Mouse (Mus musculus): ENCODE measurements at regions not wholly inside any gene's neighbourhood (a gene's known extent, or its start where the extent isn't known, plus 50 kb on each side); places are given as distances from the start of the nearest gene placed in this dataset.

DNA sequence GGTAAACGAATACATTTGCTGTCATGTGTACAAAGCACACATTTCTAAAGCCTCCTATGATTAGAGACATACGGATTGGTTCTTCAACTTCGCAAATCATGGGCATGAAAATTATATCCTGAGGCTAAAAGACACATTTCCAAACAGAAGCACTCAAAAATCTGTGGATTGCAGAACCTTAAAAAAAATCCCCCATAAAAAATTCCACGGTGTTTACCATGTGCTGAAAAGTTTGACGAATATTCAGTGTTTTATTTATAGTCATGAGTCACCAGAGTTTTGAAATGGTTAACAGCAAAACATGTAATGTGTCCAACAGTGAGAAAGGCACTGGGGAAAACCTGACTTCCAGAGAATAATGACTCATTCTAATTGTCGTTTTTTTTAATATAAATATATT lies 1214.9 kb upstream of the Cited2 start:
- Histone ChIP-seq H3K4me1 (ENCODE audit: control insufficient read depth, insufficient read depth, low read length) (peaks cover 7% of the 10 kb centered on the region), H3K9me3 (replicated peaks; ENCODE audit: control insufficient read depth, low read length) (no peaks in the 10 kb centered on the region), H3K27me3 (ENCODE audit: control insufficient read depth, insufficient read depth, low read length) (no peaks in the 10 kb centered on the region), H3K9ac (ENCODE audit: low read length) (no peak overlapping the region), H3K4me2 (ENCODE audit: low read depth, low read length) (no peak overlapping the region), H3K4me3 (ENCODE audit: low read length) (no peak overlapping the region), H3K27ac (ENCODE audit: low read length) (peak overlapping the region; percentile 55), H3K36me3 (ENCODE audit: control insufficient read depth, insufficient read depth) (no peaks in the 10 kb centered on the region)
- WGBS = 51% methylated on average over 6 of the region's 6 CpGs
- ATAC-seq (replicated peaks; ENCODE audit: extremely low read depth, insufficient read depth, low FRiP score) = no peak

DNA sequence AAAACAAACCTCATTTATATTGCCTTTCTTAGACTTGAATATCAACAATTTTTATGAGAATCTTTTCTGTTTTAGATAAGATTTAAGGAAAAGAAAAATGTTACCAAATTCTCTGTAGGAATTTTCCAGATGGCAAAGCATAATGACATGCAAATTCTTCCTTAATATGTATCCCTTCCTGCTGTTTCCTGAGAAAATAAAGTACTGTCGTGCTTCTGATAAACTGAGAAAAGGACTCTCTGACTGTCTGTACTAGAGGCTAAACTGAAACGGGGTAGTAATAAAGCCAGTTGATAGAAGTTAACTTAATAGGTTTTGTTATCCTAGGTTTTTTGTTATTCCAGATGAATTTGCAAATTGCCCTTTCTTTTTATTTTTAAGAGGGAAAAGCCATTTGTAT lies 1208.4 kb upstream of the Cited2 start:
- Histone ChIP-seq H3K4me1 (ENCODE audit: control insufficient read depth, insufficient read depth, low read length) (no peaks in the 10 kb centered on the region), H3K27me3 (ENCODE audit: control insufficient read depth, insufficient read depth, low read length) (no peaks in the 10 kb centered on the region), H3K36me3 (ENCODE audit: control insufficient read depth, insufficient read depth) (no peaks in the 10 kb centered on the region), H3K9me3 (replicated peaks; ENCODE audit: control insufficient read depth, low read length) (no peaks in the 10 kb centered on the region), H3K27ac (ENCODE audit: low read length) (no peak overlapping the region), H3K9ac (ENCODE audit: low read length) (no peak overlapping the region), H3K4me2 (ENCODE audit: low read depth, low read length) (no peak overlapping the region), H3K4me3 (ENCODE audit: low read length) (no peak overlapping the region)
- no peak for ATAC-seq (replicated peaks; ENCODE audit: extremely low read depth, insufficient read depth, low FRiP score)
- 59% methylated on average over 2 of the region's 2 CpGs for WGBS

DNA sequence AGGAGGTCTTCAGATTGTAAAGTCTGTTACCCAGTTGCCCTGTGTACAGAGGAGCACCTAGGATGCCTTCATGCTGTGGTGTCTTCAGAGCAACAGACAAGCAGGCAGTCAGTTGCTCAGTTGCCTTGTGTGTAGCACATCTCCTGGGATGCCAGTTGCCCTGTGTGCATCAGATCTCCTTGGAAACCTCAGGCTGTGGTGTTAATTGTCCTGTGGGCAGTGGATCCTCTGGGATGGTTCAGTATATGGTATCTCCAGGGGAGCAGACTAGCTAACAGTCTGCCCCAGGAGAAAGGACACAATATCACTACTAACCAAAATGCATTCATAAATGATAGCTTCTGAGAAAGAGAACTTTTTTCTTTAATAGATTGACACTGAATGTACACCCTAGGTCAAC lies 1201.1 kb upstream of the Cited2 start:
- no peak overlapping the region for H3K4me2 ChIP-seq (ENCODE audit: low read depth, low read length)
- H3K27ac ChIP-seq (ENCODE audit: low read length) = no peak overlapping the region
- H3K4me3 ChIP-seq (ENCODE audit: low read length) = no peak overlapping the region
- no peaks in the 10 kb centered on the region for H3K36me3 ChIP-seq (ENCODE audit: control insufficient read depth, insufficient read depth)
- no peak for ATAC-seq (replicated peaks; ENCODE audit: extremely low read depth, insufficient read depth, low FRiP score)
- no peak overlapping the region for H3K9ac ChIP-seq (ENCODE audit: low read length)
- H3K9me3 ChIP-seq (replicated peaks; ENCODE audit: control insufficient read depth, low read length) = no peaks in the 10 kb centered on the region
- H3K4me1 ChIP-seq (ENCODE audit: control insufficient read depth, insufficient read depth, low read length) = no peaks in the 10 kb centered on the region
- H3K27me3 ChIP-seq (ENCODE audit: control insufficient read depth, insufficient read depth, low read length) = no peaks in the 10 kb centered on the region

DNA sequence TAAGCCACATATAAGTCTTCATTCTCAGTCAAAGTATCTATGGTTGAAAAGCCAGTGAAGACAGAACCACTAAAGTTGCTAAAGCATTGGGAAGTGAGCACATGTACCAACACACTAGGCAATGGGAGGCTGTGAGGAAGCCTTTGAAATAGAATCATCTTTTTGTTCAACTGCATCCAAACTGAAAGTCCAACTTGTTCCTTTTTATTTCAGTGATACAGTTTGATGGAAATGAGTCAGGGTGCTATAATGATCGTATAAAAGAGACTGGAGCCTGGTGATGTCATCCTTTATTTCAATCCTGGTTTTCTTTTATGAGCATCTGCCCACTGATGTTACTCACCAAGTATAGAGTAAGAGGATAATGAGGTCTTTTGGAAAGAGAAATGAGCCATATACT lies 1198.9 kb upstream of the Cited2 start:
- no peaks in the 10 kb centered on the region for H3K36me3 ChIP-seq (ENCODE audit: control insufficient read depth, insufficient read depth)
- no peak overlapping the region for H3K4me3 ChIP-seq (ENCODE audit: low read length)
- no peak overlapping the region for H3K27ac ChIP-seq (ENCODE audit: low read length)
- no peaks in the 10 kb centered on the region for H3K4me1 ChIP-seq (ENCODE audit: control insufficient read depth, insufficient read depth, low read length)
- ATAC-seq (replicated peaks; ENCODE audit: extremely low read depth, insufficient read depth, low FRiP score) = no peak
- no peaks in the 10 kb centered on the region for H3K27me3 ChIP-seq (ENCODE audit: control insufficient read depth, insufficient read depth, low read length)
- H3K9ac ChIP-seq (ENCODE audit: low read length) = no peak overlapping the region
- no peaks in the 10 kb centered on the region for H3K9me3 ChIP-seq (replicated peaks; ENCODE audit: control insufficient read depth, low read length)
- 78% methylated on average over 1 of the region's 1 CpGs for WGBS
- no peak overlapping the region for H3K4me2 ChIP-seq (ENCODE audit: low read depth, low read length)

DNA sequence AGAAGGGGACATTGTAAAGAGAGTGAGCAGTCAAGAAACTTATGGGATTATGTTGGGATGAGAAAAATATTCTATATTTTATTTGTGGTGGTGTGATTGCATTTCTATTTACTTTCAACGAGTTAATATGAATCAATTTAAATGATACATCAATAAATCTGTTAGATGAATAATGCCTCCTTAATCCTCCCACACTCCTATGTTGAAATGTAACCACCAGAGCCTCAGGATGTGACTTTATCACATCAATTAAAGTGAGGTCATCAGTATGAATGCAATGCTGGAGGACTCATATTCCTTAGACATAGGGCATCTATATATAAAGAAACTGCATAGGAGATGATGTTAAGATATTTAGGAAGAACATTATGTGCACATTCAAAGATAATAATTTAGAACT lies 1195.3 kb upstream of the Cited2 start:
- no peaks in the 10 kb centered on the region for H3K4me1 ChIP-seq (ENCODE audit: control insufficient read depth, insufficient read depth, low read length)
- no peaks in the 10 kb centered on the region for H3K9me3 ChIP-seq (replicated peaks; ENCODE audit: control insufficient read depth, low read length)
- H3K4me2 ChIP-seq (ENCODE audit: low read depth, low read length) = no peak overlapping the region
- H3K9ac ChIP-seq (ENCODE audit: low read length) = no peak overlapping the region
- whole genome bisulfite sequencing = 55% methylated on average over 1 of the region's 1 CpGs
- ATAC-seq (replicated peaks; ENCODE audit: extremely low read depth, insufficient read depth, low FRiP score) = no peak
- H3K27me3 ChIP-seq (ENCODE audit: control insufficient read depth, insufficient read depth, low read length) = no peaks in the 10 kb centered on the region
- H3K27ac ChIP-seq (ENCODE audit: low read length) = no peak overlapping the region
- H3K36me3 ChIP-seq (ENCODE audit: control insufficient read depth, insufficient read depth) = no peaks in the 10 kb centered on the region
- no peak overlapping the region for H3K4me3 ChIP-seq (ENCODE audit: low read length)

DNA sequence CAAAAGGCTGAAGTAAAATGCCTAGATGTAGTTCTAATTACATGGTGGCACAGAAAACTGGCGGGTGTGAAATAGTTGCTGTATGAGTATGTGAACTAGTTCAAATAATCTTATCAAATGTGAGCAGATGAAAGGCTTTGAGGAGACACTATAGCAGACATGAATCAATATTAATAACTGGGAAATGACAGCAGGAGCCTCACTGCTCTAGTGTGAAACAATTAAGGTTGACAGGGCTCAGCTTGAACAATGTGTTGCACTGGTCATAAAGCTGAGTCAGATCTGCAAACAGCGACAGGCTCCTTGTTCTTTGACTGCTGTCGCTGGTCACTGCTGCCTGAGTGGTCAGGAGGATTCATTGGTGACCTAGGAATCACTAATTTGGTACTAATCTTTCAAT lies 1185.4 kb upstream of the Cited2 start:
- H3K4me3 ChIP-seq (ENCODE audit: low read length) = no peak overlapping the region
- H3K9ac ChIP-seq (ENCODE audit: low read length) = no peak overlapping the region
- ATAC-seq (replicated peaks; ENCODE audit: extremely low read depth, insufficient read depth, low FRiP score) = no peak
- H3K9me3 ChIP-seq (replicated peaks; ENCODE audit: control insufficient read depth, low read length) = no peaks in the 10 kb centered on the region
- H3K4me1 ChIP-seq (ENCODE audit: control insufficient read depth, insufficient read depth, low read length) = no peaks in the 10 kb centered on the region
- H3K27me3 ChIP-seq (ENCODE audit: control insufficient read depth, insufficient read depth, low read length) = no peaks in the 10 kb centered on the region
- no peak overlapping the region for H3K4me2 ChIP-seq (ENCODE audit: low read depth, low read length)
- 44% methylated on average over 3 of the region's 3 CpGs for WGBS
- H3K27ac ChIP-seq (ENCODE audit: low read length) = no peak overlapping the region
- no peaks in the 10 kb centered on the region for H3K36me3 ChIP-seq (ENCODE audit: control insufficient read depth, insufficient read depth)

DNA sequence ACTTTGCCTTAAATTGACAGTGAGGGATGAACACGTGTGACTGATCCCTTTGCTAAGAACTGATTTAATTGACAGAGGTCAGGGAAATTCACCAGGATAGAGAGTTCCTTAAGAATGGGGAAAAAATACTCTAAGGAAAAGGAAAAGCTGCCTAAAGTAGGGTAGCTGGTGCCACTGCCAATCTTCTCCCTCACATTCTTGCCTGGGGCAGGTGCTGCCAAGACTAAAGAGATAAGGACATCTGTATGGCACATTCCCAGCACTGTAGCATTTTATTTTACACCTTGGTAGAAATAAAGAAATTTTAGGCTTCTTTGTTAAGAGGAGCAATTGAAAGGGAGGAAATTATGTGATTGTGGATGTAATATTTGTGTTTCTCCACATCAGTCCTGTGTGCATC lies 1184.6 kb upstream of the Cited2 start:
- H3K27me3 ChIP-seq (ENCODE audit: control insufficient read depth, insufficient read depth, low read length) = no peaks in the 10 kb centered on the region
- H3K9me3 ChIP-seq (replicated peaks; ENCODE audit: control insufficient read depth, low read length) = no peaks in the 10 kb centered on the region
- no peaks in the 10 kb centered on the region for H3K36me3 ChIP-seq (ENCODE audit: control insufficient read depth, insufficient read depth)
- no peak overlapping the region for H3K9ac ChIP-seq (ENCODE audit: low read length)
- no peaks in the 10 kb centered on the region for H3K4me1 ChIP-seq (ENCODE audit: control insufficient read depth, insufficient read depth, low read length)
- H3K4me2 ChIP-seq (ENCODE audit: low read depth, low read length) = no peak overlapping the region
- no peak overlapping the region for H3K4me3 ChIP-seq (ENCODE audit: low read length)
- H3K27ac ChIP-seq (ENCODE audit: low read length) = no peak overlapping the region
- ATAC-seq (replicated peaks; ENCODE audit: extremely low read depth, insufficient read depth, low FRiP score) = no peak
- WGBS = 50% methylated on average over 1 of the region's 1 CpGs

DNA sequence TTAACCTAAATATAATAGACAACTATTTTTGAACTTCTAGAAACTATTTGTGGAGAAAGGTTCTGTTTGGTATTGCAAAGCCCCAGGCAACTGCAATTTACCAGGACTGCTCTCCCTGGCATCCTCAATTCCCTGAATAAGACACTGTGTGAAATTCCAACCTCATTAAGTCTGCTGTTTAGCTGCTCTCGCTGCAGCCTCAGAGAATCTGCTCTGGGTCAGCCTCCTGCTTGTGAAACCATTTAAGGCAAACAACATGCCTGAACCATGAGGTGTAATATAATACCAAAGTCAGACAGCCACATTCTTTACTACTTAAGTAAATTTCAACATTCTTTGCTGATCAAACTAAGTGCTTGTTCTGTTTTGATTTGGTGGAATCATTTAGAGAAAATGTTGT lies 1177.6 kb upstream of the Cited2 start:
- Histone ChIP-seq H3K9me3 (replicated peaks; ENCODE audit: control insufficient read depth, low read length) (no peaks in the 10 kb centered on the region), H3K4me1 (ENCODE audit: control insufficient read depth, insufficient read depth, low read length) (peaks cover 5% of the 10 kb centered on the region), H3K27me3 (ENCODE audit: control insufficient read depth, insufficient read depth, low read length) (no peaks in the 10 kb centered on the region), H3K36me3 (ENCODE audit: control insufficient read depth, insufficient read depth) (no peaks in the 10 kb centered on the region), H3K4me2 (ENCODE audit: low read depth, low read length) (no peak overlapping the region), H3K9ac (ENCODE audit: low read length) (no peak overlapping the region), H3K27ac (ENCODE audit: low read length) (peak overlapping the region; percentile 39; the same call in 1 of the 2 replicates), H3K4me3 (ENCODE audit: low read length) (no peak overlapping the region)
- peak; percentile 78 for ATAC-seq (replicated peaks; ENCODE audit: extremely low read depth, insufficient read depth, low FRiP score)
- 36% methylated on average over 1 of the region's 1 CpGs for WGBS

DNA sequence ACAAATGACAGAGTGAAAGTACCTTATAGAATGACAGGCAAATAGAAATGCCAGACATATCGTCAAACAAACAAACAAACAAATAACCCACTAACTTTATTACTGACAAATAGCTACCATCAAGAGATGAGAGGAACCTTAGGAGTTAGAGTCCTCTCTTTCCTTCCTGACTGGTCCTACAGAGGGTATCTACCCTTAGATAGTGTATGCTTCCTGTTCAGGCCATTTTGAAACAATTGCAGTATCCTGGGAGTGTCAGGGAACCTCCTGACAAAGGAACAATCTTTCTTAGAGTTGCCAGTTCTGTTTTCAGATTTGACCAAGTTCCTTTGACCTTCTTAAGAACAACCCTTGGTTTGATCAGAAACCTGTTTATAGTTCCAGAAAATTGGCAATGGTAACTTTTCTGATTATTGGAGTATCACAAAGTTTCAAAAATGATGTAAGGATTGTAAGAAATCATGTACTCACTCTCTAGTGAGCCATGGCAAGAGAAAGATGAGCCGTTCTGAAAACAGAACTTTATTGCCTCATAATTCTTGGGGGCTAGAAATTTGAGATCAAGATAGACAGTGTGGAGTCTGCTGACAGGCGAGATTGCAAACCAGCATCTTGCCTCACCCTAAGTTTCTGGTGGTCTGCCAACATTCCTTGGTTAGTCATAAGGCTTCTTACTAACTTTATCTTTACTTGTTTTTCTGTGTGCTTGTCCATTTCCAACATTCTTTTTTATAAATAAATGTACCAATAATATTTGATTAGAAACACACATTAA lies 1170.0 kb upstream of the Cited2 start:
- H3K9ac ChIP-seq (ENCODE audit: low read length) = no peak overlapping the region
- H3K4me1 ChIP-seq (ENCODE audit: control insufficient read depth, insufficient read depth, low read length) = no peaks in the 10 kb centered on the region
- WGBS = 55% methylated on average over 3 of the region's 3 CpGs
- no peak overlapping the region for H3K27ac ChIP-seq (ENCODE audit: low read length)
- H3K27me3 ChIP-seq (ENCODE audit: control insufficient read depth, insufficient read depth, low read length) = no peaks in the 10 kb centered on the region
- H3K4me2 ChIP-seq (ENCODE audit: low read depth, low read length) = no peak overlapping the region
- H3K9me3 ChIP-seq (replicated peaks; ENCODE audit: control insufficient read depth, low read length) = no peaks in the 10 kb centered on the region
- no peak overlapping the region for H3K4me3 ChIP-seq (ENCODE audit: low read length)
- H3K36me3 ChIP-seq (ENCODE audit: control insufficient read depth, insufficient read depth) = no peaks in the 10 kb centered on the region
- ATAC-seq (replicated peaks; ENCODE audit: extremely low read depth, insufficient read depth, low FRiP score) = no peak
